16 mouse cellular contexts compared by ENCODE assay signal in the genomic region with DNA sequence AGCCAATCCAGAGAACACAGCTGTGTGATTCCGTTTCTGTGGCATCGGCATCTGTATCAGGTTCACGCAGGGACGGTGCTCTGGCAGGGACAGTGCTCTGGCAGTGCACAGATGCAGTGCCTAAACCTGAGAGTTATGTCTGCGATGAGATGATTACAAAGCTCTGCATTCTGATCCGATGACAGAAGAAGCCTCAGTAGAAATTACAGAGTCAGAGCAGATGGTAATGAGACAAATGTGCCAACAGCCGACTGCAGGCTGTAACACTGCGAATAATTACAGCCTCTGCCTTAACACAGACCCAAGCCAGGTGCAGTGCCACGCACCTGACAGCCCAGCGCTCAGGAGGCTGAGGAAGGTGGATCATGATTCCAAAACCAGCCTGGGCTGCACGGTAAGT.
DNase-seq lines count a peak whose midpoint lies in the region; ATAC-seq lines count a peak whose summit lies in the region.
"Had no signal": no experiment of that assay in that cellular context is flagged by ENCODE, and none has a peak within 500 bp of the region (broad histone marks: within the 10 kb centered on the region; RNA-seq: fewer than 3 reads in every experiment).

No protein-coding gene starts in this region.

- H3K36me3 ChIP-seq in forebrain, embryonic 13.5 days (ENCODE audit: poor library complexity, severe bottlenecking) = no peaks in the 10 kb centered on the region
- no peaks in the 10 kb centered on the region for H3K36me3 ChIP-seq in forebrain, embryonic 10.5 days (replicated peaks)
- no peaks in the 10 kb centered on the region for H3K36me3 ChIP-seq in midbrain, embryonic 14.5 days (ENCODE audit: control insufficient read depth, insufficient read depth, low read length)
- H3K36me3 ChIP-seq in midbrain, embryonic 11.5 days (ENCODE audit: control insufficient read depth, insufficient read depth, low read length) = no peaks in the 10 kb centered on the region
- H3K36me3 ChIP-seq: stomach, embryonic 15.5 days had no signal

- no peaks in the 10 kb centered on the region for H3K9me3 ChIP-seq in forebrain, embryonic 13.5 days (replicated peaks)
- no peaks in the 10 kb centered on the region for H3K9me3 ChIP-seq in forebrain, embryonic 10.5 days
- no peaks in the 10 kb centered on the region for H3K9me3 ChIP-seq in midbrain, embryonic 14.5 days (ENCODE audit: control insufficient read depth, low read length)
- H3K9me3 ChIP-seq in midbrain, embryonic 11.5 days (ENCODE audit: control insufficient read depth, low read length) = no peaks in the 10 kb centered on the region
- H3K9me3 ChIP-seq: stomach, embryonic 15.5 days had no signal

- intact Hi-C loops in heart, postnatal 10 days (cut with DNase I) = no loop called here

- H3K27ac ChIP-seq in forebrain, embryonic 13.5 days = no peak overlapping the region
- H3K27ac ChIP-seq in forebrain, embryonic 10.5 days = no peak overlapping the region
- 0 out of 2 replicates have a peak overlapping the region, but pooled peaks have one; percentile 20 for H3K27ac ChIP-seq in midbrain, embryonic 14.5 days (replicated peaks; ENCODE audit: low read depth, low read length)
- H3K27ac ChIP-seq in midbrain, embryonic 11.5 days (ENCODE audit: low read depth, low read length) = no peak overlapping the region
- H3K27ac ChIP-seq: stomach, embryonic 15.5 days had no signal

- no peak overlapping the region for H3K4me2 ChIP-seq in forebrain, embryonic 13.5 days
- no peak overlapping the region for H3K4me2 ChIP-seq in midbrain, embryonic 14.5 days (ENCODE audit: low read length)
- H3K4me2 ChIP-seq in midbrain, embryonic 11.5 days = no peak overlapping the region
- H3K4me2 ChIP-seq: heart, embryonic 11.5 days; stomach, embryonic 15.5 days had no signal

- peaks cover 6% of the 10 kb centered on the region for H3K4me1 ChIP-seq in forebrain, embryonic 13.5 days
- H3K4me1 ChIP-seq in forebrain, embryonic 10.5 days = peaks cover 7% of the 10 kb centered on the region
- 0 out of 2 replicates have a peak, but pooled peaks cover 3% of the 10 kb centered on the region for H3K4me1 ChIP-seq in midbrain, embryonic 14.5 days (ENCODE audit: control insufficient read depth, insufficient read depth, low read length)
- H3K4me1 ChIP-seq in midbrain, embryonic 11.5 days (ENCODE audit: control insufficient read depth, insufficient read depth, low read length) = peaks cover 13% of the 10 kb centered on the region
- H3K4me1 ChIP-seq: stomach, embryonic 15.5 days had no signal

- H3K27me3 ChIP-seq in forebrain, embryonic 13.5 days = no peaks in the 10 kb centered on the region
- peaks cover 11% of the 10 kb centered on the region; the same call in 1 of the 2 replicates for H3K27me3 ChIP-seq in forebrain, embryonic 10.5 days (ENCODE audit: poor library complexity, severe bottlenecking)
- no peaks in the 10 kb centered on the region for H3K27me3 ChIP-seq in midbrain, embryonic 14.5 days (ENCODE audit: control insufficient read depth, insufficient read depth, low read length)
- H3K27me3 ChIP-seq in midbrain, embryonic 11.5 days (ENCODE audit: control insufficient read depth, insufficient read depth, low read length) = no peaks in the 10 kb centered on the region
- H3K27me3 ChIP-seq: stomach, embryonic 15.5 days had no signal

- H3K4me3 ChIP-seq in forebrain, embryonic 13.5 days = no peak overlapping the region
- H3K4me3 ChIP-seq in forebrain, embryonic 10.5 days = no peak overlapping the region
- H3K4me3 ChIP-seq in midbrain, embryonic 14.5 days (replicated peaks; ENCODE audit: low read depth, low read length) = no peak overlapping the region
- H3K4me3 ChIP-seq in midbrain, embryonic 11.5 days (ENCODE audit: low read depth, low read length) = no peak overlapping the region
- H3K4me3 ChIP-seq: myocyte; stomach, embryonic 15.5 days had no signal

- H3K9ac ChIP-seq in forebrain, embryonic 13.5 days = no peak overlapping the region
- H3K9ac ChIP-seq in midbrain, embryonic 14.5 days (replicated peaks; ENCODE audit: low read length) = no peak overlapping the region
- H3K9ac ChIP-seq in midbrain, embryonic 11.5 days (ENCODE audit: low read length) = no peak overlapping the region
- H3K9ac ChIP-seq: stomach, embryonic 15.5 days had no signal

- no peak for DNase-seq in forebrain, embryonic 10.5 days (ENCODE audit: extremely low spot score, low spot score)
- peak; percentile 36 for DNase-seq in midbrain, embryonic 14.5 days
- DNase-seq in midbrain, embryonic 11.5 days (ENCODE audit: low spot score, missing footprints) = no peak
- peak; percentile 21 for DNase-seq in layer of hippocampus, adult 9-10 months (ENCODE audit: low spot score)
- DNase-seq in adrenal gland, adult (ENCODE audit: inconsistent age in 2 of 2, low spot score in 1 of 2) = no peak
- DNase-seq in heart, postnatal 10 days = no peak
- no peak for DNase-seq in kidney, adult 8-10 months
- DNase-seq: cerebellum, adult 9-10 months; gastrocnemius, postnatal 25 days; kidney, adult 9 months; lung, adult 18-20 months; thymus, postnatal 25 days had no signal

- WGBS in forebrain, embryonic 13.5 days = 66% methylated on average over 11 of the region's 11 CpGs
- WGBS in forebrain, embryonic 10.5 days = 91% methylated on average over 11 of the region's 11 CpGs
- WGBS in midbrain, embryonic 14.5 days = 69% methylated on average over 11 of the region's 11 CpGs
- WGBS in midbrain, embryonic 11.5 days = 87% methylated on average over 11 of the region's 11 CpGs

- ATAC-seq in forebrain, embryonic 13.5 days = peak; percentile 77
- ATAC-seq in midbrain, embryonic 14.5 days (ENCODE audit: low FRiP score, low TSS enrichment) = no peak; the same call in 1 of the 2 replicates
- ATAC-seq in midbrain, embryonic 11.5 days (ENCODE audit: low FRiP score) = no peak

Comparison
In these comparisons a context has a peak if more than half of its experiments do, and no peak if none do; other contexts are left out.
1. DNase-seq: peak in midbrain, embryonic 14.5 days (single experiment) and layer of hippocampus, adult 9-10 months (single experiment); none in forebrain, embryonic 10.5 days (single experiment), midbrain, embryonic 11.5 days (single experiment), adrenal gland, adult (0 of 2), heart, postnatal 10 days (0 of 2) and kidney, adult 8-10 months (0 of 2).